Mouse (Mus musculus) ZHBTc4 (cell line): Measurements from ENCODE around the gene Gm12216.
A peak's percentile ranks its signal among the peaks of the same experiment; 100 is the strongest.
"Not testable (repeated sequence)": the region's sequence is repeated elsewhere in the genome, so short reads cannot be mapped to it uniquely, and the experiment has no call there.

ENCODE experiments used
- DNase-seq: peaks from one replicate; pipeline ENCODE4 v3.0.0-alpha.2; 2011; ENCODE audit warnings: low read depth, low spot score

Gene Gm12216

GRCm38 (mm10) chr11:53771001-53771744, 87.9 kb downstream of the Gm12216 start:
- no peak for DNase-seq

- DNase-seq = peak; percentile 76
These were observed 88.8 kb downstream of the Gm12216 start for GRCm38 (mm10) chr11:53770125-53770791.

- DNase-seq = peak; percentile 99
These were observed 89.3 kb downstream of the Gm12216 start, which contains the start of gene Irf1 for GRCm38 (mm10) chr11:53769760-53770124. Irf1 (plus strand) TSS chr11:53770014.

GRCm38 (mm10) chr11:53769185-53769576, 89.9 kb downstream of the Gm12216 start:
- DNase-seq = no peak

GRCm38 (mm10) chr11:53768422-53769184, 90.5 kb downstream of the Gm12216 start:
- DNase-seq = no peak

GRCm38 (mm10) chr11:53764581-53764980, 94.5 kb downstream of the Gm12216 start:
- no peak for DNase-seq

GRCm38 (mm10) chr11:53763496-53764140, 95.4 kb downstream of the Gm12216 start:
- DNase-seq = peak; percentile 87

- peak; percentile 80 for DNase-seq
These were observed 96.1 kb downstream of the Gm12216 start for GRCm38 (mm10) chr11:53762827-53763495.

GRCm38 (mm10) chr11:53762426-53762825, 96.6 kb downstream of the Gm12216 start:
- DNase-seq = peak; percentile 48

GRCm38 (mm10) chr11:53761822-53762221, 97.2 kb downstream of the Gm12216 start:
- no peak for DNase-seq

GRCm38 (mm10) chr11:53761284-53761683, 97.8 kb downstream of the Gm12216 start:
- no peak for DNase-seq

GRCm38 (mm10) chr11:53759545-53760406, 99.3 kb downstream of the Gm12216 start:
- peak; percentile 58 for DNase-seq

GRCm38 (mm10) chr11:53758791-53759351, 100.2 kb downstream of the Gm12216 start:
- peak; percentile 63 for DNase-seq

GRCm38 (mm10) chr11:53758033-53758432, 101.0 kb downstream of the Gm12216 start:
- not testable (repeated sequence) for DNase-seq

GRCm38 (mm10) chr11:53757612-53758011, 101.4 kb downstream of the Gm12216 start:
- no peak for DNase-seq

GRCm38 (mm10) chr11:53755011-53755595, 104.0 kb downstream of the Gm12216 start:
- DNase-seq = no peak

- DNase-seq = peak; percentile 61
These were observed 109.2 kb downstream of the Gm12216 start for GRCm38 (mm10) chr11:53749716-53750352.

- no peak for DNase-seq
These were observed 109.8 kb downstream of the Gm12216 start for GRCm38 (mm10) chr11:53749306-53749705.

GRCm38 (mm10) chr11:53748614-53749013, 110.4 kb downstream of the Gm12216 start:
- no peak for DNase-seq
